Mouse (Mus musculus) gastrocnemius, postnatal 4 days (tissue): ENCODE results near the gene Exosc10. TPM values are rescaled to one million over a fixed set of nuclear protein-coding genes. Genes with fewer than 3 reads are reported as not detected.

Experiments
- DNase-seq, 2 experiments: peaks; one replicate each; pipeline ENCODE4 v3.0.0; 2021 to 2022; ENCODE audit warnings: low spot score in 2 of 2, mixed read lengths in 2 of 2
- total RNA-seq, 2 experiments: library from RNA; stranded (reverse); gene quantifications; 2 replicates each; pipeline ENCODE4 v1.2.3; 2021

Exosc10 gene
- total RNA-seq, 2 experiments from 2014 or later, result 47.6 to 48.7 TPM

DNA sequence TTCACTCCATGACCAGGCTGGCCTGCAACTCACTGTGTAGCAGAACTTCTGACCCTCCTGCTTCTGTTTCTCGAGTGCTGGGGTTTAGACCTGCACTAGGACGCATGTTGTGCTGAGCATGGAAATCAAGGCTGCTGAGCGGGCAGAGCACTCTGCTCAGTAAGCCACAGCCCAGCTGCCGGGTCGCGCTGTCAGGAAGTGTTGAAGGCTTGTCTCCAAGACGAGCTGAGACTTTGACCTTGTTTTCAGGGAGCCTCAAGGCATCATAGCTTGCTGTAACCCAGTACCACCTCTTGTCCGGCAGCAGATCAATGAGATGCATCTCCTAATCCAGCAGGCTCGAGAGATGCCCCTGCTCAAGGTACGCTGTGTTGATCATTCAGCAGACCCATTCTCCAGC lies 11.9 kb downstream of the Exosc10 start:
- DNase-seq, result no peak

DNA sequence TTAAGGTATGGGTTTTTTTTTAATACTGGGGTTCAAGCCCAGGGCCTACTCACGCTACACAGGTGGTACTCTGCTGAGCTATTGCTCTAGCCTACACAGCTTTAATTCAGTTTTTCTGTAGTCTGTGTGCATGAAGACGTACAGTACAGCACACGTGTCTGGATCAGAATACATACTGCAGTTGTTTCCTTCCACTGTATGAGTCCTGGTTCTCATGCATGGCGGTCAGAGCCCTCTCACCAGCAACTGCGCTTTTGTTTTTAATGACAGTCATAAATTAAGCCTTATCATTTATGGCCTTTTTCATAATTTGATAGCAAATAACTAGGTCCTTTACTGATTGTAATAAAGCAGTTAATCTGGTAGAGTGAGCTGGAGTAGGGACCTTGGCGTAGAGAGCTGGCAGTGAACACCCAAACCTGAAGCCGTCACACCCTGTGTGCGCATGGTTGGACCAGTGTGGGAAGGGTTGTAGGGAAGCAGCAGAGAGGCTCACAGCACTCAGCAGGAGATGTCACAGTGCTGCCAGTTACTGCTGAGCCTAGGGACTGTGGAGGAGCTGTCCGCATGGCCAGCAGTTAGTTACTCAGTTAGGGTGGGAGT lies 12.6 kb downstream of the Exosc10 start:
- no peak for DNase-seq

- DNase-seq, result no peak
These were observed 15.0 kb downstream of the Exosc10 start for GRCm38 (mm10) chr4:148573222-148573621.

GRCm38 (mm10) chr4:148580765-148581164 lies 22.5 kb downstream of the Exosc10 start:
- no peak for DNase-seq

DNA sequence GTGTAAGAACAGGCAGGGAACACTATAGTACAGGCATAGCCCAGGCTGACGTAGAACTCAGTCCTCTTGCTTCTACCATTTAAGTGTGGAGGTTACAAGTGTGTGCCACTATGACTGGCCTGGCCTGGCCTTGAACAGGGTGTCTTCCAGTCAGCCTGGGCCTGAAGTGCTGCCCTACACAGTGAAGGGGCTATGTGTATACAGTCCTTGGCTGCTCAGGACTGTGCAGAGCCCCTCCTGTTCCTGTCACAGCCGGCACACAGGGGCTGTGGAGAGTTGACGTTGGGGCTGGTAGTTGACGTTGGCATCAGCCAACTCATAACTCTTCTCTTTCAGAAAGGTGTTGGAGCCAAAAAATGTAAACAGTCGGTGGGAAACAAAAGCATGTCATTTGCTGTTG lies 23.2 kb downstream of the Exosc10 start:
- DNase-seq, result no peak

GRCm38 (mm10) chr4:148583257-148583656 lies 25.0 kb downstream of the Exosc10 start:
- DNase-seq, result no peak

- no peak for DNase-seq
These were observed 28.4 kb downstream of the Exosc10 start for GRCm38 (mm10) chr4:148586648-148587047.

GRCm38 (mm10) chr4:148588793-148589192 lies 30.6 kb downstream of the Exosc10 start:
- DNase-seq, result no peak

GRCm38 (mm10) chr4:148589565-148589964 lies 31.3 kb downstream of the Exosc10 start:
- DNase-seq, result no peak

DNA sequence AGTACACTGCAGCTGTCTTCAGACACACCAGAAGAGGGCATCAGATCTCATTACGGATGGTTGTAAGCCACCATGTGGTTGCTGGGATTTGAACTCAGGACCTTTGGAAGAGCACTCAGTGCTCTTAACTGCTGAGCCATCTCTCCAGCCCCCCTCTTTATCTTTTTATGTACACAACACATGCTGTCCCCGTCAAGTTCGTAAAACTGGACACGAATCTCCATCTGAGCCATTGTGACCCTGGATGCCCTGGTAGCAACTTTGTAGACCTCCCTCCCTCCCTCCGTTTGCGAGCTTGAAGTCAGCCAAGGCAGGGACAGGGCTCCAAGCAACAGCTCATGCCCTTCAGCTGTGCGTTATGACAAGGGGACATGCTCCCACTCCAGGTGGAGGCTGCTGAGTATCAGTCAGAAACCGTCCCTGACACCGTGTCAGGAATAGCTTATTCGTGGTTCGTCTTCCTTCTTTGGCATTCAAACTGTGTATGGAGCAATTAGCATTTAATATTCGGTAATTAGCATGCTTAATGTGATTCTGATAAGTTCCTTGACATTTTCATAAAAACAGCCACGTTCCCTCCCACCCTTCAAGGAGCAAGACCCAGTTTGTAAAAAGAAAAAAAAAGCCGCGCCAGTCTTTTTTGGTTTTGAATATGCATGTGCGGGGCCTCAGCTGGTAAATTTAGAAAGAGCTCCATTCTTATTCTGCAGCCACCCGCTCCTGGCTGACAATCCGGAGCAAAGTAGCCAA lies 32.4 kb downstream of the Exosc10 start:
- DNase-seq, result no peak

- DNase-seq, result peak; percentile 96 to 98
These were observed 33.0 kb downstream of the Exosc10 start, which contains the start of gene Srm for GRCm38 (mm10) chr4:148591171-148591630. Gene Srm (plus strand): TSS chr4:148591503.

DNA sequence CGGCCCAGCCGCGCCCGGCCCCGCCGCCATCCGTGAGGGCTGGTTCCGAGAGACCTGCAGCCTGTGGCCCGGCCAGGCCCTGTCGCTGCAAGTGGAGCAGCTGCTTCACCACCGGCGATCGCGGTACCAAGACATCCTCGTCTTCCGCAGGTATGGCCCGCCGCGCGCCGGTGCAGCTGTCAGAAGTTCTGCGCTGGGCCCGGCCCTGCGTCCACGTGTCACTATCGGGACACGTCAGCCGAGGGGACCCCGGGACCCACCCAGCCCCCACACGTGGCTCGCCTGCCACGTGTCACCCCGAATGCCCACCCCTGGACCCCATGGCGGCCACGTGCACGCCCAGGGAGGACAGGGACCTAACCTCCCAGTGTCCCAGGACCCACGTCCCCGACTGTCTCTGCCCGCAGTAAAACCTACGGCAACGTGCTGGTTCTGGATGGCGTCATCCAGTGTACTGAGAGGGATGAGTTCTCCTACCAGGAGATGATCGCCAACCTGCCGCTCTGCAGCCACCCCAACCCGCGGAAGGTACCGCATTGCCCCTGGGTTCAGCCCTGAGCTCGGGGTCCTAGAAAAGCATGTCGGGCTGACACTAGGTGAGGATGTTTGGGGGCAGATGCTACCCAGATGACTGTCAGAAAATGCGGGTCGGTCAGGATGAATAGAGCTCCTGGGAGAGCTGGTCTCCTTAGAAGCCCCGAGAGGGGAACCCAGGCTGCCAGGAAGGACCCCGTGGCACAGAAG lies 33.6 kb downstream of the Exosc10 start:
- no peak for DNase-seq

DNA sequence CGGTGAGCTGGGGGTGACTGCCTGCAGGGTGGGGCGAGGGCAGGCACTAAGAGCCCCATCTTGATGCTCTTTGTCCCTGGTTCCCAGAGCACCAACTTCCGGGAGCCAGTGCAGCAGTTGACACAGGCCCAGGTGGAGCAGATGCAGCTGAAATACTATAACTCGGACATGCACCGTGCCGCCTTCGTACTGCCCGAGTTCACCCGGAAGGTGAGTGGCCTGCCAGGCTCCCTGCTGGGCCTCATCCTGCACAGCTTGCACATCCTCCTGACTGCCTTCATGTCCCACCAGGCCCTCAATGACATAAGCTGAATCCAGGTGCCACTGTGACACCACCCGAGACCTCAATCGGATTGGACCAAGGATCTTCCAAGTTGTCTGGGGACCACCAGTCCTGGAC lies 35.8 kb downstream of the Exosc10 start:
- DNase-seq, result no peak

GRCm38 (mm10) chr4:148595916-148596315 lies 37.7 kb downstream of the Exosc10 start:
- no peak for DNase-seq

DNA sequence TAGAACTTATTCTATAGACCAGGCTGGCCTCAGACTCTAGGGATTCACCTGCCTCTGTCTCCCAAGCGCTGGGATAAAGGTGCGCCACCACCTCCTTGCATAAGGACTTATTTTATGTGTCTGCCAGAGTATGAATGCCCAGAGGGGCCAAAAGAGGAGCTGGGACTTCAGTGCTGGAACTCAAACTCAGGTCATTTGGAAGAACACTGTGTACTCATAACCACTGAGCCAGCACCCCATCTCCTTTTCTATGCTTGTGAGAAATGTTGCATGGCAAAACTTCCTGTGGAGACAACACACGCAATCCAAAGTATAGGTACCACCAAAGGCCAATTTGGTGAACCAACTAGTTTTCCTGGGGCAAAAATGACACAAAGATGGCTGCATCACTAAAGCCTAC lies 38.5 kb downstream of the Exosc10 start:
- DNase-seq, result no peak

GRCm38 (mm10) chr4:148598826-148599225 lies 40.6 kb downstream of the Exosc10 start:
- no peak for DNase-seq

- DNase-seq, result no peak
These were observed 42.1 kb downstream of the Exosc10 start for GRCm38 (mm10) chr4:148600316-148600715.

DNA sequence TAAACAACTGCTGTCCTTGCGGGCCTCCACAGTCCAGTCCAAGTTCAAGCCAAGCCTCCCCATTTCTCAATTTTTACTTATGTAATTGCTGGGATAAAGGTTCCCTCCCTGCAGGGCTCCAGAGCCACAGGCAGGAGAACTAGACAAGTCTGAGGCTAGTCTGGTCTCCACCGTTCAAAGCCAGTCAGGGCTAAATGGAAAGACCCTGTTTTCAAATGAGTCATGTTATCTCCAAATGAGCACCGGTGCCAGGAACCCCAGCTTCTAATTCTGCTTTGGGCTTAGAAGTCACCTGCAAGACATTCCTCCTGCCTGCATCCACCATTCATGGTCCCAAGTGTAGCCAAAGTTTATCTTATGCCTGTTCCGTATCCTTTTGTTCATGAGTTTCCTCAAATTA lies 43.6 kb downstream of the Exosc10 start:
- no peak for DNase-seq

DNA sequence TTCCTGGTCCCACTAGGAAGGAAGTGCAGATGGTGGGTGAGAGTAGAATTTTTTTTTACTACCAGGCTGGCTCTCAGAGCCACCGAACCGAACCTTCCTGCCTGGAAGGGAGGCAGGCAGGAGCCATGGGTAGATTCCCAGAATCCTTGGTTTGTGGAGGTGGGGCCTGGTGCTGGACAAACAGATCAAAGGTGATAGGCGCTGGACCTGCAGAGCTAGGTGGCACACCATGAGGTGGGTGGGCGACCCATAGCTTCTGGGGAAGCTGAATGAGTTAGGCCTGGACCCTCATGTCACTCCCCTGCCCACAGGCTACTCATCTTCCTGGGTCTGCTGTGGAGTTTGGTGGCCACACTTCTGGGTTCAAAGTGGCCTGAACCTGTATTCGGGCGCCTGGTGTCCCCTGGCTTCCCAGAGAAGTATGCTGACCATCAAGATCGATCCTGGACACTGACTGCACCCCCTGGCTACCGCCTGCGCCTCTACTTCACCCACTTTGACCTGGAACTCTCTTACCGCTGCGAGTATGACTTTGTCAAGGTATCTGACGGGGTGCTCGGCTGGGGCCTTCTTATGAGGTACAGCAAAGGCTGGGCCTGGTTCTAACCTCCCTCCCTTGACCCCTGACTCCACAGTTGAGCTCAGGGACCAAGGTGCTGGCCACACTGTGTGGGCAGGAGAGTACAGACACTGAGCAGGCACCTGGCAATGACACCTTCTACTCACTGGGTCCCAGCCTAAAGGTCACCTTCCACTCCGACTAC lies 44.3 kb downstream of the Exosc10 start, which contains the start of gene Masp2:
TSS of gene Masp2 (plus strand) at position 198 of the 764 bp plus-strand sequence.
- DNase-seq, result no peak

DNA sequence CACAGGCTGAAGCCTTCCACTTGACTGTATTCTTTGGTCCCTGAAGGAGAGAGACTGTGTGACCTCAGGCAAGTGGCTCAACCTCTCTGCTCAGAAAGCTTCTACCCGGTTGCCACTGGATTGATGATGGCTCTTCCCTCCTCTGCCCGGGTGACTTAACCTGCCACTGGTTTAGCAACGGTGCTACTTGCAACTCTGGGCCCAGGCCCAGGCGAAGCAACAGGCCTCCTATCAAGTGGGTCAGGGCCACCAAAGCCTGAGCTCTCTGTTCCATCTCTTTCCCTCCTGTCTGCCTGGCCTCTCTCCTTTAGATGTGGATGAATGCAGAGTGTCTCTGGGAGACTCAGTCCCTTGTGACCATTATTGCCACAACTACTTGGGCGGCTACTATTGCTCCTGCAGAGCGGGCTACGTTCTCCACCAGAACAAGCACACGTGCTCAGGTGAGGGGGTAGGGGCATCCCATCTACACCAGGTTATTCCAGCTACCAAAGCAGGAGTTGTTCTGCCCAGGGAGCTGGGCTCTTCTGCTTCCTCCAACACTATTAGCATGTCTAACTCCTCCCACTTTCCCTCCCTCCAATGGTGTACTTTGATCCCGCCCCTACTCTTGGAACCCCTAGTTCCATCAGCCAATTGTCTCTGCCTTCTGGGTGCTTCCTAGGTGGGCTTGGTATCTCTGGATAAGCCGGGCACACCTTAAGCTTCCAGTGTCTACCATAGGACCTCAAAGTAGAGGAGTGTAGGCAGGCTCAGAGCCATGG lies 45.3 kb downstream of the Exosc10 start:
- no peak for DNase-seq
